Mouse (Mus musculus): ENCODE measurements around the gene Tmcc3.

- TF ChIP-seq CTCF (IDR thresholded peaks at IDR 0.05; ENCODE audit: borderline replicate concordance, control insufficient read depth, extremely low read depth, insufficient read depth, low read length, poor library complexity) (no peak), POLR2A (IDR thresholded peaks at IDR 0.05; ENCODE audit: control insufficient read depth, extremely low read depth, insufficient read depth, low read length, poor library complexity) (no peak)
These were observed 179.3 kb downstream of the Tmcc3 start for GRCm38 (mm10) chr10:94491006-94491405.

Measured in thymus, adult 2 months (tissue).